Mouse (Mus musculus): ENCODE data around the gene Tmem40. TPM values are rescaled to one million over a fixed set of nuclear protein-coding genes. Genes with fewer than 3 reads are reported as not detected.
A peak's percentile ranks its signal among the peaks of the same experiment; 100 is the strongest.

The Tmem40 gene
- total and polyA plus RNA-seq, 3 experiments = not detected

- no peaks in the 10 kb centered on the region for H3K36me3 ChIP-seq (replicated peaks in 1 of 2; ENCODE audit: control insufficient read depth in 1 of 2, insufficient read depth in 1 of 2, low read length in 1 of 2)
- H3K4me3 ChIP-seq (replicated peaks in 1 of 3; ENCODE audit: low read depth in 2 of 3, low read length in 2 of 3, poor library complexity in 1 of 3) = no peak overlapping the region
- no peak for DNase-seq (ENCODE audit: extremely low read depth)
- dilution Hi-C loops (cut with MboI; ENCODE audit: extremely low pct_ligation_motif_present, extremely low pct_unique_long_range_greater_than_20kb, low sequenced_read_pairs) = no loop called here
- in situ Hi-C loops (cut with MboI; ENCODE audit: low pct_ligation_motif_present, low pct_unique_long_range_greater_than_20kb, low sequenced_read_pairs) = no loop called here
- no peaks in the 10 kb centered on the region for H3K79me2 ChIP-seq (replicated peaks; ENCODE audit: control insufficient read depth, extremely low read depth, insufficient read depth, poor library complexity, severe bottlenecking)
- H3K27me3 ChIP-seq (replicated peaks) = no peaks in the 10 kb centered on the region
- H3K9me3 ChIP-seq (replicated peaks; ENCODE audit: low read length) = no peaks in the 10 kb centered on the region
- peaks cover under 1 to 6% of the 10 kb centered on the region in 2 experiments; a peak in 3 of 4 replicates for H3K4me1 ChIP-seq (ENCODE audit: control insufficient read depth in 1 of 2, insufficient read depth in 2 of 2)
- H3K4me2 ChIP-seq (ENCODE audit: insufficient read depth, low read depth, poor library complexity, severe bottlenecking) = no peak overlapping the region
- TF ChIP-seq JUN (IDR thresholded peaks at IDR 0.05; ENCODE audit: insufficient read depth, low read depth, low read length) (no peak), CTCF (conservative IDR thresholded peaks at IDR 0.05 in 1 of 2, IDR thresholded peaks at IDR 0.05 in 1 of 2; ENCODE audit: low read depth in 2 of 2, low read length in 2 of 2) (peak; percentile 31 to 43; a peak in 3 of 4 replicates)
- no peak overlapping the region for H3K27ac ChIP-seq (ENCODE audit: insufficient read depth, low read depth)
- H3K9ac ChIP-seq (ENCODE audit: insufficient read depth, low read depth) = no peak overlapping the region
Observed at GRCm38 (mm10) chr6:115770059-115770670, 8.0 kb upstream of the Tmem40 start.

GRCm38 (mm10) chr6:115768207-115768606 lies 6.0 kb upstream of the Tmem40 start:
- no peak for DNase-seq (ENCODE audit: extremely low read depth)
- H3K4me3 ChIP-seq (replicated peaks in 1 of 3; ENCODE audit: low read depth in 2 of 3, low read length in 2 of 3, poor library complexity in 1 of 3) = no peak overlapping the region
- H3K27ac ChIP-seq (ENCODE audit: insufficient read depth, low read depth) = no peak overlapping the region
- peaks cover 0 to 8% of the 10 kb centered on the region in 2 experiments; a peak in 2 of 4 replicates for H3K4me1 ChIP-seq (ENCODE audit: control insufficient read depth in 1 of 2, insufficient read depth in 2 of 2)
- no peaks in the 10 kb centered on the region for H3K27me3 ChIP-seq (replicated peaks)
- H3K79me2 ChIP-seq (replicated peaks; ENCODE audit: control insufficient read depth, extremely low read depth, insufficient read depth, poor library complexity, severe bottlenecking) = no peaks in the 10 kb centered on the region
- in situ Hi-C loops (cut with MboI; ENCODE audit: low pct_ligation_motif_present, low pct_unique_long_range_greater_than_20kb, low sequenced_read_pairs) = no loop called here
- dilution Hi-C loops (cut with MboI; ENCODE audit: extremely low pct_ligation_motif_present, extremely low pct_unique_long_range_greater_than_20kb, low sequenced_read_pairs) = no loop called here
- H3K9me3 ChIP-seq (replicated peaks; ENCODE audit: low read length) = no peaks in the 10 kb centered on the region
- no peak overlapping the region for H3K4me2 ChIP-seq (ENCODE audit: insufficient read depth, low read depth, poor library complexity, severe bottlenecking)
- no peaks in the 10 kb centered on the region for H3K36me3 ChIP-seq (replicated peaks in 1 of 2; ENCODE audit: control insufficient read depth in 1 of 2, insufficient read depth in 1 of 2, low read length in 1 of 2)
- H3K9ac ChIP-seq (ENCODE audit: insufficient read depth, low read depth) = no peak overlapping the region
- TF ChIP-seq RCOR1 (conservative IDR thresholded peaks at IDR 0.05; ENCODE audit: low read depth, low read length) (no peak), POLR2A (IDR thresholded peaks at IDR 0.05; ENCODE audit: low read depth, low read length) (no peak), POLR2AphosphoS2 (IDR thresholded peaks at IDR 0.05; ENCODE audit: low read depth, low read length) (no peak), CTCF (conservative IDR thresholded peaks at IDR 0.05 in 1 of 2, IDR thresholded peaks at IDR 0.05 in 1 of 2; ENCODE audit: low read depth in 2 of 2, low read length in 2 of 2) (no peak), NRF1 (IDR thresholded peaks at IDR 0.05; ENCODE audit: low read depth, low read length) (no peak), MAFK (IDR thresholded peaks at IDR 0.05; ENCODE audit: insufficient replicate concordance, low read length) (no peak), IRF4 (IDR thresholded peaks at IDR 0.05; ENCODE audit: low read depth, low read length) (no peak), MYC (IDR thresholded peaks at IDR 0.05; ENCODE audit: low read depth, low read length) (no peak), ZMIZ1 (IDR thresholded peaks at IDR 0.05; ENCODE audit: low read depth, low read length) (no peak), USF1 (IDR thresholded peaks at IDR 0.05; ENCODE audit: low read depth, low read length) (no peak), MXI1 (IDR thresholded peaks at IDR 0.05; ENCODE audit: low read depth, low read length) (no peak), SIN3A (IDR thresholded peaks at IDR 0.05; ENCODE audit: low read length) (no peak), MEF2A (IDR thresholded peaks at IDR 0.05; ENCODE audit: borderline replicate concordance, low read depth, low read length) (no peak)

All from CH12.LX (cell line).